Mouse (Mus musculus) T-helper 1 cell (primary cell): ENCODE results near the gene P2rx5.

Experiments
- in situ Hi-C: fragments of 300-600 bp; cut with MboI, MseI; formaldehyde crosslinking; loops from one replicate; pipeline ENCODE4 v1.15.1; 2025; ENCODE audit warnings: high pct_unique_total_duplicates

The P2rx5 gene

DNA sequence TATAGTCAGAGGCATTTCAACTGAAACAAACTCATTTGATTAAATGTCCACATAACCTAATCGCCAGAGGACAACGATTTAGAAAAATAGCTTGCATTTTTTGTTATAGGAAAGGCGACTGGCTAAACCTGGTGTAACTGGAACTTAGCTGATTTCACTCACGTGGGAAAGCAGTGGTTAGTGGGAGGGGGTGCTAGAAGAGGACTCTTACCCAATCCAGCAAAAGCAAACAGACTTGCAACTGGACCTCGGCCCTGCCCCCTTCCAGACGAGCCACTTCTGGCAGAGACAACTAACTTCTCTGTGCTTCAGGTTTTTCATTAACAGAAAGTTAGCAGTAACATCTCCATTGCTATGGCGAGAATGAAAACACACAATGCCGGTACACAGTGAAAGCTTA lies 15.4 kb downstream of the P2rx5 start:
- in situ Hi-C loops: loop anchor here (25.0 kb wide), 1 partner anchor 1662 kb away; the partner anchor contains the start of gene Mnt

DNA sequence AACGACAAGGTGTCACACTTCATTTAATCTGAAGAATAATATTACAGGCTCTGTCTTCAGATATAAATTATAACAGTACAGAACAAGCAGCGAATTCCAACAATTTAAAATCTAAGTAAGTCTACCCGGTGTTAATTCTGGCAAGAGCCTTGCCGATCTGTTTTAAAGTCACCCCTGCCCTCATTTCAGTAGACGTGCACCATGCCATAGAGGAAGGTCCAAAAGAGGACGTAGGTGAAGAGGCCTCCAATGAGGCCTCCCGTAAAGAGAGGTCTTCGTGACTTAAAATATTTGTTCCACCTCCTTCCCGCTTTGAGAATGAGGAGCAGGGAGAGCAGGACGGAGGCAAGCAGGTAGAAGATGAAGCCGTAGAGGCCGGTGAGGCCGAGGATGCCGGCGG lies 16.0 kb downstream of the P2rx5 start:
- in situ Hi-C loops: loop anchor here (25.0 kb wide), 1 partner anchor 1661 kb away; the partner anchor contains the start of gene Mnt

DNA sequence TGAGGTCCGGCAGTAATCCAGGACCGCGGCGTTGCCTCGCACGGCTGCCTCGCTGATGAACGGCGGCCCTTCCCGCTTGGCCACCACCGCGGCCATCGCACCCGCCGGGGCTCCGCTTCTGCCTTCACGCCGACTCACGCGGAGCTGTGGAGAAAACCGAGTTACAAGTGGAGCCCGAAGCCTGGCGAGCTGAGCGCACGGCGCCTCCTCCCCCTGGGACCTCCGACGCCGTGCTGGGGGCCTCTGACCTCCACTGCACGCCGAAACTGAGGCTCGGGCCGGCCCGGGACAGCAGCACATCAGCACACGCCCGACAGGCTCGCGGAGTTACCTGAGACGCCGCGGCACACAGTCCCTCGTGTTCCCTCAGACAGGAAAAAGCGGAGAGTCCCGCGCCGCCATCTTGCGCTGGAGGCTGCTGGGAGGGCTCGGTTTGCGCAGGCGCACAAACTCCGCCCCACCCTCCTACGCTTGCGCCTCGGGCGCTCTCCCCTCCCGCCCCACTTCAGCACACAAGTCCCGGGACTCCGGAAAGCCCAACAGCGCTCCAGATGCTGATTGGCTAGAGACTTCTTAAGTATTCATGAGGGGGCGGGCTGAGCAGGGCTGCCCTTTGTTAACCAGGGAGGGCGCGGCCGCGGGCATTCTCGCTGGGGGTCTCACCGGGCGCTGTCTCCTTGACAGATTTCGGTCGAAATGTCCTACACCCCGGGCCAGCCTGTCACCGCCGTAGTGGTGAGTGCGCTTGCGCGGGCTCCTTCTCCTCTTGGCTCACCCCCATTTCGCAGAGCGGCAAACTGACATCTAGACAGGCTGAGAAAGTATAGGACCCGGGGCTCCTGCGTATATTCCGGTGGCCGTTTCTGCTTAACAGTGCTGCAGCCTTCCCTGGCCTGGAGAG lies 16.6 kb downstream of the P2rx5 start, which contains the start of the genes Emc6 and Tax1bp3:
Gene Emc6, minus strand, starts transcription at position 430 of the 901 bp plus-strand sequence.
Gene Tax1bp3, plus strand, starts transcription at position 476 of the 901 bp plus-strand sequence.
- in situ Hi-C loops: loop anchor here (25.0 kb wide), 1 partner anchor 1660 kb away; the partner anchor contains the start of gene Mnt

DNA sequence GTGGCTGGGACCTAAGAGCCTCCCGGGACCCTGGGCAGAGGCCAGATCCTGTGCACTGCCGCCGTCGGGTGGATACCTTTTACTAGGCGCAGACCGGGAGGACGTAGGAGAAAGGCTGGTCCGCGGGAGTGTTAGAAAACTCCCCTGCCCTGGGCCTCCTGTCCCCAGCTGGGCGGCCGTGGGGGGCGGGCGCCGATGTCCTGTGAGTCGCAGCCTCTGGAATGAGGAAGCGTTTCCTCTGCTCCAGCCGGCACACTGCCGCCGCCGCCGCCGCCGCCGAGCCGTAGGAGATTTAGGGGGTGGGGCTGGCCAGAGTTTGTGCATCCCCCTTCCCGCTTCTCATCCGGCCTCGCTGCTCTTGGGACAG lies 17.3 kb downstream of the P2rx5 start:
- in situ Hi-C loops: loop anchor here (25.0 kb wide), 1 partner anchor 1660 kb away; the partner anchor contains the start of gene Mnt

DNA sequence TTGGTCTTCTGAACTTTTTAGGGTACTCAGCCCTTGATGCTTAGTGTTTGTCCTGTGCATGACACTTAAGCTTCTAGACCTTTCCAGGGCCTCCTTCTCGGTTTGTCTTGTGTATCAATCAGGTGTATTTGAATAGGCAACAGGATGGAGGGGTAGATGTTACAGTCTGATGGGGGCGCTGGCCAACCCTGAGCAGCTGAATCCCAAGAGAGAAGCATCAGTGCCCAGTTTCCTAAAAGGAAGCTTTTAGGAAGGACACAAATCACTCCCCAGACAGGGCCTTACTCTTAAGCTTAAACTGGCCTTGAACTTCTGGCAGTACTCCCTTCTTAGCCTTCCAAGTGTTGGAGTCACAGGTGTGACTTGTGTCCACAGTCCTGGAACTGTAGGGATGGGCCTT lies 17.7 kb downstream of the P2rx5 start:
- in situ Hi-C loops: loop anchor here (25.0 kb wide), 1 partner anchor 1659 kb away; the partner anchor contains the start of gene Mnt

DNA sequence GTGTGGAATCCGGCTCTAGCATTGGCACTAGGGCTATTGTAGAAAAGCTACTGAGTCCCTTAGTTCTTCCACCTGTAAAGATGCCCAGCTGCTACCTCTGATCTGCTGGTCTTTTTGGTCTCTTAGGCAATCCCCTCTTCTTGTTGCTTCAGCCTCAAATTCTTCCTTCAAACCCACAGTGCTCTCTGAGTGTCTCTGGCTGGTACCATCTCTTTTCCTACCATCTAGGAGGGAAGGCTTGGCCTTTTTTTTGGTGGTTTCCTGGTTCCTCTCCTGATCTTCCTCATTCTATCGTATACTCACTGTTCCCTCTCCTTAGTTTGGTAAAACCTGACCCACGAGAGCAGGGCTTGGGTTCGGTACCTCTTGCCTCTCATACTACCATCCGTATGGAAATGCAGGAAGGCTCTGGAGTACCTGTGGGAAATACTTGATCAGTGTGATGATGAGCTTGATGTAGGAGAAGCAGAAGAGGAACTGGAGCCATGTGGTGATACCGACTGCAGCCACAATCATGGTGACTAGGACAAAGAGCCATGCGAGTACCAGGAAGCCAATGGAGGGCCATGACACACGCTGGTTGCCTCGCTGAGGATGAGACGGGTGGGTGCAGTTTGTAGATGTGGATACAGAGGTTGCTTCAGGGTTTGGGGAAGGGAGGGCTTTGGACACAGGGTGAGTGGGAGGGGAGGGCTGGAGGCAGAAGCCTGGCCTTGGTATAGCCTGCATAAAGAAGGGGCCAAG lies 25.8 kb downstream of the P2rx5 start:
- in situ Hi-C loops: loop anchor here (25.0 kb wide), 1 partner anchor 1651 kb away; the partner anchor contains the start of gene Mnt

DNA sequence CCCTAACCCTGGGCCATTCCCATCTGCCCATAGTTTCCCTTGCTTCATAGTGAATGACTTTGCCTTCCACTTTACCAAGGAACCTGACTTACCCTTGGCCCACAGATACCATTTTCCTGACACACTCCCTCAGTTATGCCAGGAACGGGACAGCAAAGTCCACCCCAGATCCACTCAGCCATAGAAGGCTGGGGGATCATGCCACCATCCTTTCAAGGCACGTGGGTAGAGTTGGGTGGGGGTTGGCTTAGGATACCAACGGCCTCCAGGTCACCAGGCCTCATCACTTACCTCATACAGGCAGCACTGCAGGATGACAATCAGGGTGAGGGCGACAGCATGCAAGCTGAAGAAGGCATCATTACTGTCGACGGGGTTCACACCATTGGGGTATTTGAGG lies 27.0 kb downstream of the P2rx5 start:
- in situ Hi-C loops: loop anchor here (25.0 kb wide), 1 partner anchor 1650 kb away; the partner anchor contains the start of gene Mnt

DNA sequence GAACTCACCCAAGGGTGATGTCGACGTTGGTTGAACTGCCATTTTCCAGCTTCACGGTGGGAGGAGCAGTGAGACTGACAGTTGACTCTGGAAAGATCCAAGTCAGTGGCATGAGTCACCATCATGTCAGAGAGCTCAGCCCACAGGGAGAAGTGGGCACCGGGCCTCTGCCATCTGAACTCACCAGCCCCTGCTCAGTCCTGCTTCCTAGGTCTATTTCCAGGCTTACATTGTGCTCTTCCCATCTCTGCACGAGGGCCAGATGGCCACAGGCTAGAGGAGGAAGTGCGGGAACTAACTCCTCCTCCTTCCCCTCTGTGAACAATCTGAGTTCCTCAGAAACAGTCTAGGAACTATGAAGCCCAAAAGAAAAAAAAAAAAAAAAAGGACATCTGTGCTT lies 32.8 kb downstream of the P2rx5 start:
- in situ Hi-C loops: loop anchor here (25.0 kb wide), 1 partner anchor 1644 kb away; the partner anchor contains the start of gene Mnt

DNA sequence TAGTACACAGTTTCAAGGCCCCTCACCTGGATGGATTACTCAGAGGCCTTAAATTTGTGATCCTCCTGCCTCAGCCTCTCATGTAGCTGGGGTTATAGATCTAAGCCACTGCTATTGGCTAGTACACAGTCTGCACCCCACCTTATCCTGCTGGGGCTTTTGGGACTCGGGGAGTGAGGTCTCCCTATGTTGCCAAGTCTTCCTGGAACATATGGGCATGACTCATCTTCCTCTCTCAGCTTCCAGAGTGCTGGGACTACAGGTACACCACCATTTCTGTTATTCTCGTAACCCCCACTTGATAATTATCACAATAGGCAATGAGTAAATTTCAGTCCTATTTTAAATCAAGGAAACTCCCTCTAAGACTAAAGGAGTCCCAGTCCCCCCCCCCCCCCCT lies 34.2 kb downstream of the P2rx5 start:
- in situ Hi-C loops: loop anchor here (25.0 kb wide), 1 partner anchor 1643 kb away; the partner anchor contains the start of gene Mnt

DNA sequence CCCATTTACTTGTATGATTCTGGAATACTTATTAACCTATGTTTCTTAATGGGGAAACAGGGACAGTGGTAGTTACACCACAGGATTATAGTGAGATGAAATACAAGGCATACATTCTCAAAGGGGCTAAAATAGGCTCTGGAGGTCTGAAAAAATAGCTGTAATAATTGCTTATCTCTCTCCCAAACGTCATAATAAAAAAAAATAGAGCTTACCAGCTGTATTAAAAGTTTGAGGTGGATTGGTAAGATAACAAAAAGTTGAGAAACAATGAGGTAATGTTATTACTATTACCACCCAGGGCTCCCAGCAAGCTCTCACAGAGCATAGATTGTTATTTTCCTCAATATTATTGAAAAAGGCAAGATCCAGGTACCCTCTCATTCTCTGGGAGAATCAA lies 38.0 kb downstream of the P2rx5 start:
- in situ Hi-C loops: loop anchor here (25.0 kb wide), 1 partner anchor 1639 kb away; the partner anchor contains the start of gene Mnt

DNA sequence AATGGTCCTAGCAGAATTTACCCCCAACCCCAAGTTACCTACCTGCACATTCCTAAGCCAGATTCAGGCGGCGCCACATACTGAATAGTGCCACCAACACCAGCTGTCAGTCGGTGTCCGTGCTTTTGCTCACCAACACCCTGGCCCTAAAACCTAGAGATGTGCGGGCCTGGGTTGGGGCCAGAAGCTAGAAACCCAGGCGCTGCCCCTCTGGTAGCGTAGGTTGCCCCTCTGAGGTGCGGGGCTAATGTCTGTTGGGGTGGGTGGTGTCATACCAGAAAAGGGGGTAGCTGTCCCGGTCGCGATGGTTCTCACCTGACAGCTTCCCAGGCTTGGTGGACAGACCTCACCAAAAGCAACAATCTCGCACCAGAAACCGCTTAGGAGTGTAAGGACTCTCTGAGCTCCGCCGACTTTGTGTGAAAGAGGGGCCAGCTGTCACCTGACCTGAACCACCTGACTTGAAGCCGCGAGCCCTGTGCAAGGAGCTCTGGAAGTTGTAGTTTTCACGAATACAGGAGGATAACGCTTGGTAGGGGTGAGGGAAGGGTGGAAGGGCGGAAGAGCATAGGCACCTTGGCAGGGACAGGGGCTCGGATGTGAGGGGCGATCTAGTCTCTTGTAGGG lies 38.5 kb downstream of the P2rx5 start, which contains the start of gene Ctns:
Gene Ctns, minus strand, starts transcription at position 440 of the 627 bp plus-strand sequence.
- in situ Hi-C loops: loop anchor here (25.0 kb wide), 1 partner anchor 1639 kb away; the partner anchor contains the start of gene Mnt

DNA sequence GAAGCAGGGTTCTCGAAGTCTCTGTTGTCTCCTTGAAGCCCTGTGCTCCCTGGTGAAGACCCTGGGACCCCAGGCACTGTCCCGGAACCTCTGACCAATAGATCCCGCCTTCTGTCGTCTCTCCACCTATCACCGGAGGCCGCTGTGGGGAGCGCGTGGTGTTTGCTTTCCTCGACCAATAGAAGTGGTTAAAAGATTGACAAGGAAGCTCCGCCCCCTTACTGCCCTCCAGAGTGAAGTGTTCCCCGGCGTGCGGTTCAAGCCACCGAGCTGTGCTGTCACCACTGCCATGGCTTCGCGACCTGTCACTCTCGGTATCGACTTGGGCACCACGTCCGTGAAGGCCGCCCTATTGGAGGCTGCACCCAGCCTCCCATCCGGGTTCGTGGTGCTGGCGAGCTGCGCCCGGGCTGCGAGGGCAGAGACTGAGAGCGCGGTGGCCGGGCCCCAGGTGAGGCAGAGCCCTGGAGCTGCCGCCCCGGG lies 39.0 kb downstream of the P2rx5 start, which contains the start of gene Shpk:
Gene Shpk, plus strand, starts transcription at position 231 of the 483 bp plus-strand sequence.
- in situ Hi-C loops: loop anchor here (25.0 kb wide), 1 partner anchor 1638 kb away; the partner anchor contains the start of gene Mnt

DNA sequence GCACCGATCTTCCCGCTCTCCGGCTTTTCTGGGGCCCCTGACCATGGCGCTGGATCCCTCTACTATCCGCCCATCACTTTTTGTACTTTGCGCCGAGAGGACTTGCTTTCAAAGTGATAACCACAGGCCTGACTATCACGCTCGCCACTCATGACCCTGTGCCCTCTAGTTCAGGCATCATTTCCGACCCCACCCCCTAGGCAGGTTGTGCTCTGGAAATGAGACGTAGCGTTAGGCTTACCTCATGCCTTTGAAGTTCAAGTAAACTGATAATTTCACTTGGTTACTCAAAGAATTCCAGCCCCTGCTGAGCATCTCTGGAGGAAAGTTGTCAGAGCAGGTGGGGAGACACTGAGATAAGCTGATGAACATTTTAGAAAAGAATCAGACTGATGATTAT lies 39.7 kb downstream of the P2rx5 start:
- in situ Hi-C loops: loop anchor here (25.0 kb wide), 1 partner anchor 1637 kb away; the partner anchor contains the start of gene Mnt

DNA sequence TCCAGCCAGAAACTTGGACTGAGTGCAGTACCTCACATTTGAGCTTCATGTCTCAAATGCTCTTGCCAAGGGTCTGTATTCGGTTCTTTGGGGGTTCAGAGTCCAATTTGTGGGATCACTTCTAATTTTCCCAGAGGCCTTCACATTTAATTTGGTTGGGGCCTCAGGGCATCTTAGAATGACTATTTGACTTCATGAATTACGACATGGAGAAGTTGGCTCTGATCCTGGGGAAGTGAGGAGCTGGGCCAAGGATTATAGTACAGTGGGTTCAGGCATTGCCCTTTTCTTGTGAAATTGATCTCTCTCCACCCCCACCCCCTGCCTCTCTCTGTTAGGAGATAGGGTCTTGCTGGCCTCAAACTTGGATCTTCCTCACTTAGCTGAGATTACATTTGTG lies 40.8 kb downstream of the P2rx5 start:
- in situ Hi-C loops: no loop called here

DNA sequence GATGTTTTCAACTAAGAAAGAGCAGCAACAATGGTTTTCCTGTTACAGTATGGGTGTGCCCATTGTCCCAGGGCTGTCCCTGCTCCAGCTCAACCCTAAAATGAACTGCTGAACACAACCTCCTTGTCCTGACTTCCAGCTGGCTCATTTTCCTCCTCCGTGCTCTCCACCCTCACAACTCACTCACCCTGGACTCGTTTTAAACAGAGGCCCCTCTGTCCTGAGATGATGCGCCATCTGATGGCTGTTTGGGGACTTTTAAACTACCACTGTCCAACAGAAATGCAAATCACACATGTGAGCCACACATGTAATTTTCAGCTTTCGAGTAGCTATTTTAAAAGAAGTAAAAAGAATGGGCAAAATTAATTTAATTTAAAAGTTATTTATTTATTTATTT lies 41.4 kb downstream of the P2rx5 start:
- in situ Hi-C loops: no loop called here

DNA sequence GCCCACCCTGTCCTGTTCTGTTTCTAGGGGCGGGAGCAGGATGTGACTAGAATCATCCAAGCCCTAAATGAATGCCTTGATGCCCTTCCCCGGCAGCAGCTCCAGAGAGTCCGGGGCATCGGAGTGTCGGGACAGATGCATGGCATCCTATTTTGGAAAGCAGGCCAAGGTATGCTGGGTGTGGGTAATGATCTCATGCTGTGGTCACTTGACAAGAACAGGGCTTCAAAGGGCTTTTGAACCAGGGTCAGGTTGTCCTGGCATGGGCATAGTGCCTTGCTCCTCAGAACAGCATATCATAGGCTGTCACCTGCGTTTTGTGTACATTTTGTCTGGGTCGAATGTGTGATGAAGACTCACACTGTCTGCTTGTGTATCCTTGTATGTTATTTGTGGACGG lies 43.7 kb downstream of the P2rx5 start:
- in situ Hi-C loops: no loop called here

DNA sequence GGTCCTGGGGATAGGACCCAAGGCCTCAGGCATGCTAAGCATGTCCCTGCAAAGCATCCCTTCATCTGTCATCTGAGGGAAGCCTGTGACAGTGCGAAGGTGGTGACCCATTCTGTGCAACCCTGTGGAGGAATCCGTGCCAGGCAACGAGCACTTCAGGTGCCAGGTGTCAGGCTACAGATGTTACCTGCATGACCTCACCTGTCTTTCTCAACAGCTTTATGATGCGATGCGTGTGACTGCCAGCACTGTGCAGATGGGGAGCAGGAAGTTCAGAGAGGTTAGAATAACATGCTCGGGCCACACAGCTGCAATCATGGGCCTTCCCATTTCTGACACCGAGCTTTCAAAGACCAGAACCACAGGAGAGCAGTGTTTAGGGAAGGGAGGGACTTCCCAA lies 45.0 kb downstream of the P2rx5 start:
- in situ Hi-C loops: no loop called here

DNA sequence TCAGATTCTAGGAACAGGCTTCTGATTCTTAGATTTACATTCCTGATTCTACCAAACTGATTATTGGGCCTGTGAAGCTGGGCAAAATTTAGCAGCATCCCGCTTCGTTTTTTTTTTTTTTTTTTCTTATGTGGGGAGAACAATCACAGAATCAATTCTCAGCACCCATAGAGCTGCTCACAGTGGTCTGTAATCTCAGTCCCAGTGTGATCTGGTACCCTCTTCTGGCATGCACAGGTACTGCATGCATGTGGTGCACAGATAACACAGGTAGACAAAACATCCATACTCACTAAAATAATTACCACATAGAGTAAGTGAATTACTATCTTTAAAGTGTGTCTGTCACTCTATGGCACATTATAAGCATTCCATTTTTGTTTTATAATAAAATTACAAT lies 47.4 kb downstream of the P2rx5 start:
- in situ Hi-C loops: no loop called here

DNA sequence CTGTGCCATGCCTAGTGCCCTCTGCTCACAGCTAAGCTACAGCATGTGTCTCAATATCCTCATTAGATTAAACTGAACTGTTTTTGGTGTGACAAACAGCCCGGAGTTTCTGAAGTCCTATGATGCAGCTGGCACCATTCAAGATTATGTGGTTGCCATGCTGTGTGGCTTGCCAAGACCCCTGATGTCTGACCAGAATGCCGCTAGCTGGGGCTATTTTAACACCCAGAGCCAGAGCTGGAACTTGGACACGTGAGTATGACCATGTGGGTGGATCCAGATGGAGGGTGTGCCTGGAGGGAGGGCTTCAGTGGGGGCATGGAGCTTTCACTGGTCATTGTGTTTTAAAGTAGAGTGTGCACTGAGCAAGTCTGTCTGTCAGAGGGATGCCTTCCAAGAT lies 53.7 kb downstream of the P2rx5 start:
- in situ Hi-C loops: no loop called here

DNA sequence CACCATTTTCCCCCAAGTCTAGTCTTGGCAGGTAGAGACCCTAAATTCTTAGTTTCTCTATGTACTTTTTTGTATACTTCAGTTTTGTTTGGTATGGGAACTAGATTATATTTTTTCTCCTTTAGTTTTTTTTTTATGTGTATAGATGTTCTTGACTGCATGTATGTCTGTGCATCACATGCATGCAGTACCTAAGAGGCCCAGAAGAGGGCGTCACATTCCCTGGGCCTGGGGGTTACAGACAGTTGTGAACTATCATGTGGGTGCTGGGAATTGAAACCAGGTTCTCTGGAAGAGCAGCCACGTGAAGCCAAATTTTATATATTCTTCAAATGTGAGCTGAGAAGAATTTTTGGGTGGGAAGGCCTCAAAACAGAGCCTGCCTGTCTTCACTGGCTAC lies 59.5 kb downstream of the P2rx5 start:
- in situ Hi-C loops: no loop called here

DNA sequence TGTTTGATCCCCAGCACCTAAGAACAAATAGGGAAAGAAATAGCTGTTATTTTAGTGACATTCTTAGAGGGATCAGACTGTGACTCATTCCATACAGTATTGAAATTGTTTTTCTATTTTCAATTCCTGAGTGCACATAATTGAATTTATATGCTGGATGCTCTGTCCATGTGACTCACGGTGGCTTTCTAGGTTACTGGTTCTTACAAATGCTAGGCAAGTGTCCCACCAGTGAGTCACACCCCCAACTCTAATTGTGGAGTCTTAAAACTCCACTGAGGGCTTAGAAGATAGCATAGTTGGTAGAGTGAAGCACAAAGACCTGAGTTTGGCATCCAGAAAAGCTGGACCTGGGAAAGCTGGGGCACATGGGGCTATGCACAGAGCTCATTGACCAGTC lies 60.4 kb downstream of the P2rx5 start:
- in situ Hi-C loops: no loop called here
